Mouse (Mus musculus) E14TG2a.4 (cell line): Measurements from ENCODE around the gene Hpdl.

Experiments
- CTCF ChIP-seq: conservative IDR thresholded peaks from 2 replicates; pipeline ENCODE4 v1.5.1; 2014; ENCODE audit warnings: low read length
- POU5F1 ChIP-seq: IDR thresholded peaks from 2 replicates; pipeline ENCODE4 v1.6.1; 2014; ENCODE audit warnings: low read length, borderline replicate concordance

GRCm38 (mm10) chr4:116827819-116828218 is 6.3 kb upstream of the Hpdl start:
- TF ChIP-seq CTCF: peak; percentile 73
- TF ChIP-seq POU5F1: no peak
